Mouse (Mus musculus) CH12.LX (cell line): ENCODE data around the gene Hist1h2ag. TPM values are rescaled to one million over a fixed set of nuclear protein-coding genes. Genes with fewer than 3 reads are reported as not detected.

Experiments used
- DNase-seq: peaks from one replicate; pipeline ENCODE4 v3.0.0-alpha.2; 2013; ENCODE audit errors: extremely low read depth
- H3K27ac ChIP-seq: 2 replicates; pipeline ENCODE4 v1.5.1; 2012; ENCODE audit warnings: low read depth, mild to moderate bottlenecking, control low read depth, moderate library complexity; ENCODE audit not compliant: insufficient read depth
- H3K27me3 ChIP-seq: replicated peaks from 2 replicates; pipeline ENCODE3; 2012; ENCODE audit warnings: inconsistent platforms
- H3K36me3 ChIP-seq, 2 experiments: replicated peaks in 1 of 2; 2 replicates each; pipeline versions ENCODE3 to v1.6.1; 2012; ENCODE audit warnings: inconsistent platforms in 1 of 2, low read length in 1 of 2, mild to moderate bottlenecking in 1 of 2, mixed read lengths in 1 of 2, moderate library complexity in 1 of 2; ENCODE audit not compliant: control insufficient read depth in 1 of 2, insufficient read depth in 1 of 2
- H3K4me1 ChIP-seq, 2 experiments: 2 replicates each; pipeline ENCODE4 v1.6.1; 2012; ENCODE audit warnings: inconsistent platforms in 1 of 2, moderate library complexity in 1 of 2; ENCODE audit not compliant: insufficient read depth in 2 of 2, control insufficient read depth in 1 of 2
- H3K4me2 ChIP-seq: 2 replicates; pipeline ENCODE4 v1.6.1; 2012; ENCODE audit warnings: low read depth, mild to moderate bottlenecking, control low read depth; ENCODE audit not compliant: poor library complexity, insufficient read depth, severe bottlenecking
- H3K4me3 ChIP-seq, 3 experiments: fragments of 150-350 bp in 1 of 3; sonication (generic) in 1 of 3; replicated peaks in 1 of 3; 2 replicates each; pipeline versions ENCODE3 to v1.5.1; 2011 to 2012; ENCODE audit warnings: low read depth in 2 of 3, low read length in 2 of 3, mild to moderate bottlenecking in 2 of 3, moderate library complexity in 2 of 3, control low read depth in 1 of 3, improper control_type of control experiment in 1 of 3, inconsistent platforms in 1 of 3, mixed read lengths in 1 of 3; ENCODE audit not compliant: poor library complexity in 1 of 3
- H3K79me2 ChIP-seq: replicated peaks from 2 replicates; pipeline ENCODE4 v1.6.1; 2012; ENCODE audit warnings: mild to moderate bottlenecking, moderate library complexity; ENCODE audit not compliant: control insufficient read depth, poor library complexity, insufficient read depth, severe bottlenecking; ENCODE audit errors: extremely low read depth
- H3K9ac ChIP-seq: 2 replicates; pipeline ENCODE4 v1.6.1; 2012; ENCODE audit warnings: low read depth, mild to moderate bottlenecking, control low read depth, moderate library complexity; ENCODE audit not compliant: insufficient read depth
- H3K9me3 ChIP-seq: replicated peaks from 2 replicates; pipeline ENCODE3; 2012; ENCODE audit warnings: low read length, inconsistent platforms, mixed read lengths
- EP300 ChIP-seq: IDR thresholded peaks from 2 replicates; pipeline ENCODE4 v1.6.1; 2011; ENCODE audit warnings: low read length, improper control_type of control experiment
- ETS1 ChIP-seq: conservative IDR thresholded peaks from 2 replicates; pipeline ENCODE4 v1.6.1; 2012; ENCODE audit warnings: low read depth, mild to moderate bottlenecking, inconsistent platforms, low read length, improper control_type of control experiment, moderate library complexity
- GABPA ChIP-seq: IDR thresholded peaks from 2 replicates; pipeline ENCODE4 v1.6.1; 2012; ENCODE audit warnings: low read depth, low read length, improper control_type of control experiment, inconsistent platforms; ENCODE audit not compliant: insufficient replicate concordance
- HCFC1 ChIP-seq: IDR thresholded peaks from 2 replicates; pipeline ENCODE4 v1.6.1; 2012; ENCODE audit warnings: low read depth, mild to moderate bottlenecking, inconsistent platforms, low read length, improper control_type of control experiment
- IRF4 ChIP-seq: IDR thresholded peaks from 2 replicates; pipeline ENCODE4 v1.6.1; 2014; ENCODE audit warnings: low read depth, mild to moderate bottlenecking, inconsistent platforms, low read length, improper control_type of control experiment
- JUN ChIP-seq: IDR thresholded peaks from 2 replicates; pipeline ENCODE4 v1.6.1; 2011; ENCODE audit warnings: low read depth, mild to moderate bottlenecking, low read length, improper control_type of control experiment, moderate library complexity; ENCODE audit not compliant: insufficient read depth
- KAT2A ChIP-seq: IDR thresholded peaks from 2 replicates; pipeline ENCODE4 v1.6.1; 2012; ENCODE audit warnings: low read length, improper control_type of control experiment, inconsistent platforms; ENCODE audit not compliant: insufficient replicate concordance
- MAX ChIP-seq: IDR thresholded peaks from 2 replicates; pipeline ENCODE4 v1.6.1; 2011; ENCODE audit warnings: low read length, improper control_type of control experiment
- MAZ ChIP-seq: IDR thresholded peaks from 2 replicates; pipeline ENCODE4 v1.6.1; 2012; ENCODE audit warnings: low read depth, mild to moderate bottlenecking, inconsistent platforms, low read length, improper control_type of control experiment, moderate library complexity
- MEF2A ChIP-seq: IDR thresholded peaks from 2 replicates; pipeline ENCODE4 v1.6.1; 2014; ENCODE audit warnings: low read depth, mild to moderate bottlenecking, inconsistent platforms, low read length, improper control_type of control experiment, borderline replicate concordance
- MXI1 ChIP-seq: IDR thresholded peaks from 2 replicates; pipeline ENCODE4 v1.6.1; 2011; ENCODE audit warnings: mild to moderate bottlenecking, low read depth, low read length, improper control_type of control experiment
- MYC ChIP-seq: IDR thresholded peaks from 2 replicates; pipeline ENCODE4 v1.6.1; 2011; ENCODE audit warnings: low read depth, mild to moderate bottlenecking, improper control_type of control experiment, low read length
- NRF1 ChIP-seq: IDR thresholded peaks from 2 replicates; pipeline ENCODE4 v1.6.1; 2014; ENCODE audit warnings: low read depth, mild to moderate bottlenecking, inconsistent platforms, low read length, improper control_type of control experiment, moderate library complexity
- PAX5 ChIP-seq: IDR thresholded peaks from 2 replicates; pipeline ENCODE4 v1.6.1; 2012; ENCODE audit warnings: low read length, inconsistent platforms, mixed read lengths
- POLR2A ChIP-seq: IDR thresholded peaks from 2 replicates; pipeline ENCODE4 v1.6.1; 2011; ENCODE audit warnings: low read depth, mild to moderate bottlenecking, improper control_type of control experiment, low read length
- RAD21 ChIP-seq: IDR thresholded peaks from 2 replicates; pipeline ENCODE4 v1.6.1; 2011; ENCODE audit warnings: low read depth, mild to moderate bottlenecking, low read length, improper control_type of control experiment, moderate library complexity
- RCOR1 ChIP-seq: conservative IDR thresholded peaks from 2 replicates; pipeline ENCODE4 v1.6.1; 2012; ENCODE audit warnings: low read depth, mild to moderate bottlenecking, inconsistent platforms, low read length, improper control_type of control experiment
- SMC3 ChIP-seq: IDR thresholded peaks from 2 replicates; pipeline ENCODE4 v1.6.1; 2011; ENCODE audit warnings: low read depth, low read length, improper control_type of control experiment
- ZKSCAN1 ChIP-seq: IDR thresholded peaks from 2 replicates; pipeline ENCODE4 v1.6.1; 2012; ENCODE audit warnings: low read depth, inconsistent platforms, low read length, improper control_type of control experiment, borderline replicate concordance
- dilution Hi-C: fragments of 300-500 bp; cut with MboI; formaldehyde crosslinking; loops from 2 replicates; pipeline ENCODE4 v1.14.3; 2020; ENCODE audit warnings: low sequenced_read_pairs; ENCODE audit not compliant: extremely low pct_unique_long_range_greater_than_20kb, extremely low pct_ligation_motif_present
- in situ Hi-C: fragments of 300-500 bp; cut with MboI; formaldehyde crosslinking; loops from 3 replicates; pipeline ENCODE4 v1.14.3; 2019; ENCODE audit warnings: low sequenced_read_pairs, low pct_ligation_motif_present, low pct_unique_long_range_greater_than_20kb, mixed read lengths
- polyA plus RNA-seq: library from polyadenylated mRNA; unstranded; fragments of >175 nt; gene quantifications from 2 replicates; pipeline ENCODE4 v1.2.1, GENCODE M21; 2012; ENCODE audit warnings: low read depth; ENCODE audit not compliant: insufficient read length
- total RNA-seq, 2 experiments: library from RNA; depleted of rRNA; stranded (reverse); fragments of 300-350 nt in 1 of 2; fragments of >200 nt in 1 of 2; gene quantifications; 2 replicates each; pipeline ENCODE4 v1.2.3; 2012 to 2014

The Hist1h2ag gene
- total and polyA plus RNA-seq, 3 experiments: 7.3 to 576 (median 22.0) TPM

- H3K4me1 ChIP-seq: no peaks in the 10 kb centered on the region
- dilution Hi-C loops (no loop called here), in situ Hi-C loops (no loop called here)
- no peak for DNase-seq
- H3K4me3 ChIP-seq: no peak overlapping the region
- no peak overlapping the region for H3K9ac ChIP-seq
- H3K79me2 ChIP-seq: no peaks in the 10 kb centered on the region
- H3K27me3 ChIP-seq: no peaks in the 10 kb centered on the region
- H3K36me3 ChIP-seq: no peaks in the 10 kb centered on the region
- TF ChIP-seq MXI1 (no peak), MYC (no peak), ZKSCAN1 (no peak), PAX5 (no peak), MEF2A (no peak), GABPA (no peak), IRF4 (no peak), RCOR1 (no peak), ETS1 (no peak), JUN (no peak), NRF1 (no peak), SMC3 (no peak), MAX (no peak)
- H3K9me3 ChIP-seq: no peaks in the 10 kb centered on the region
- no peak overlapping the region for H3K4me2 ChIP-seq
- H3K27ac ChIP-seq: no peak overlapping the region
Measured at GRCm38 (mm10) chr13:22063468-22063867, 20.7 kb upstream of the Hist1h2ag start.

- no peak for TF ChIP-seq MAZ
- TF ChIP-seq JUN: no peak
- no peak for TF ChIP-seq HCFC1
- no peak for TF ChIP-seq KAT2A
- TF ChIP-seq PAX5: no peak
- TF ChIP-seq POLR2A: no peak
- no peak for TF ChIP-seq MYC
- TF ChIP-seq MXI1: no peak
- TF ChIP-seq MAX: no peak
- no peak for TF ChIP-seq EP300
- TF ChIP-seq ETS1: no peak
- no peak for TF ChIP-seq RAD21
Measured at GRCm38 (mm10) chr13:22061422-22061821, 18.7 kb upstream of the Hist1h2ag start.

More at GRCm38 (mm10) chr13:22061422-22061821, 18.7 kb upstream of the Hist1h2ag start:
- H3K4me1 ChIP-seq: no peaks in the 10 kb centered on the region
- H3K27me3 ChIP-seq: no peaks in the 10 kb centered on the region
- dilution Hi-C loops: no loop called here
- no peaks in the 10 kb centered on the region for H3K36me3 ChIP-seq
- H3K9me3 ChIP-seq: no peaks in the 10 kb centered on the region
- H3K4me2 ChIP-seq: no peak overlapping the region
- DNase-seq: no peak
- in situ Hi-C loops: no loop called here
- no peak overlapping the region for H3K9ac ChIP-seq
- H3K79me2 ChIP-seq: no peaks in the 10 kb centered on the region
- H3K4me3 ChIP-seq: no peak overlapping the region
- H3K27ac ChIP-seq: no peak overlapping the region
